Mouse (Mus musculus): ENCODE measurements at regions not wholly inside any gene's neighbourhood (a gene's known extent, or its start where the extent isn't known, plus 50 kb on each side); places are given as distances from the start of the nearest gene placed in this dataset.

GRCm38 (mm10) chrX:70946052-70946451 lies 104.0 kb upstream of the Mamld1 start:
- TF ChIP-seq REST (IDR thresholded peaks at IDR 0.05; ENCODE audit: insufficient read depth, insufficient read length) (no peak), POLR2A (IDR thresholded peaks at IDR 0.05; ENCODE audit: insufficient read length, low read depth) (no peak), USF1 (IDR thresholded peaks at IDR 0.05; ENCODE audit: low read depth) (no peak), TCF12 (IDR thresholded peaks at IDR 0.05; ENCODE audit: insufficient read depth, poor library complexity, severe bottlenecking) (no peak), SRF (IDR thresholded peaks at IDR 0.05; ENCODE audit: control insufficient read depth, insufficient read length, low read depth) (no peak), MYOD1 (IDR thresholded peaks at IDR 0.05; ENCODE audit: control insufficient read depth in 1 of 3, insufficient read length in 2 of 3, low read depth in 2 of 3) (no peak)
